Mouse (Mus musculus) neural tube, embryonic 14.5 days (tissue): ENCODE measurements at regions not wholly inside any gene's neighbourhood (a gene's known extent, or its start where the extent isn't known, plus 50 kb on each side); places are given as distances from the start of the nearest gene placed in this dataset.
A peak's percentile ranks its signal among the peaks of the same experiment; 100 is the strongest.

Source experiments
- ATAC-seq: fragments of 200-750 bp; cut with Nextera tagmentation; 2 replicates; pipeline ENCODE4 v1.8.0; 2017; ENCODE audit warnings: low read depth, mild to moderate bottlenecking, moderate TSS enrichment, moderate library complexity
- H3K27ac ChIP-seq: fragments of 300-500 bp; sonication (generic); 2 replicates; pipeline ENCODE4 v1.5.1; 2014; ENCODE audit warnings: low read depth, mild to moderate bottlenecking, control low read depth, low read length, moderate library complexity, mixed read lengths
- H3K27me3 ChIP-seq: fragments of 300-500 bp; sonication (generic); 2 replicates; pipeline ENCODE4 v1.6.1; 2014; ENCODE audit warnings: low read length; ENCODE audit not compliant: control insufficient read depth, insufficient read depth
- H3K36me3 ChIP-seq: fragments of 300-500 bp; sonication (generic); 2 replicates; pipeline ENCODE4 v1.6.1; 2014; ENCODE audit warnings: low read length, mixed read lengths; ENCODE audit not compliant: control insufficient read depth, insufficient read depth
- H3K4me1 ChIP-seq: fragments of 300-500 bp; sonication (generic); 2 replicates; pipeline ENCODE4 v1.6.1; 2014; ENCODE audit warnings: low read length; ENCODE audit not compliant: control insufficient read depth, insufficient read depth
- H3K4me2 ChIP-seq: fragments of 300-500 bp; sonication (generic); 2 replicates; pipeline ENCODE4 v1.6.1; 2014; ENCODE audit warnings: mild to moderate bottlenecking, low read depth, low read length, control low read depth
- H3K4me3 ChIP-seq: fragments of 300-500 bp; sonication (generic); 2 replicates; pipeline ENCODE4 v1.5.1; 2014; ENCODE audit warnings: low read depth, low read length, control low read depth, mixed read lengths
- H3K9ac ChIP-seq: fragments of 300-500 bp; sonication (generic); replicated peaks from 2 replicates; pipeline ENCODE4 v1.6.1; 2014; ENCODE audit warnings: low read depth, mild to moderate bottlenecking, control low read depth, low read length, mixed read lengths
- H3K9me3 ChIP-seq: fragments of 300-500 bp; sonication (generic); 2 replicates; pipeline ENCODE4 v1.6.1; 2016; ENCODE audit warnings: low read length; ENCODE audit not compliant: control insufficient read depth
- WGBS: fragments of 180-500 bp; shearing (Covaris S2); extraction: QIAGEN DNeasy Blood & Tissue Kit; methylation state at CpG from one replicate; pipeline ENCODE4 v1.1.7; 2014; 5-methylcytosine and 5-hydroxymethylcytosine counted together

DNA sequence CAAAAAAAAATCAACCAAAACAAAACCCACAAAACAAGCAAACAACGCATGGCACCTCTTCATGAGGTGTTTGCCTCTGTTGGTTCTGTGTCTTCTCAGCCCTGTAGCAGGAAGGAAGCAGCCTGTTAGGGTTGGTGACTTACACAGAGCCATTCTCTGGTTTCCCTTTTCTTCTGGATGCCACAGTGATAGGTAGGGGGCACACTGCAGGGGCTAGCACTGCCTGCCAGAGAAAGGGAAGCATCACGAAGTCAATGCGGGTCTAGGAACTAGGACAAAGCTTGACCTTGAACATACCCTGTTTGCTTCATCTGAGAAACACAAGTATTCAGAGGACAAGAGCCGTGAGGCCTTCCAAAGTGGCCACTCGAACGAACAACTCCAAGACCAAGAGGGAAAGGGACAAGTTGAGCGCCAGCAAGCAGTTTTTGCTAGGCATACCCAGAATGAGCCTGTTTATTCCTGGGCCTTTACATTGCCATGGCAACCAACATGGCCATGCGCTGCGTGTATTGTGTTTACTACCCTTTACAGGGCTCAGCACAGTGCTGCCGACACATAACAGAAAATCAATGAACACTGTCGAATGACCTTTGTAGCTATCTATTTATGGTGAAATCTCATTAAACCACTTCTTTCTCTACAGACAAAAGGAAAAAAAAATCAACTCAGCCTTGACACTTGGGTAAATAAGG is 91.9 kb upstream of the Dpt start:
- Histone ChIP-seq H3K36me3 (no peaks in the 10 kb centered on the region), H3K4me3 (no peak overlapping the region), H3K9ac (no peak overlapping the region), H3K9me3 (no peaks in the 10 kb centered on the region), H3K27ac (peak overlapping the region; percentile 28; the same call in 1 of the 2 replicates), H3K27me3 (no peaks in the 10 kb centered on the region), H3K4me1 (peaks cover 4% of the 10 kb centered on the region; the same call in 1 of the 2 replicates), H3K4me2 (no peak overlapping the region; the same call in 1 of the 2 replicates)
- WGBS = 30% methylated on average over 11 of the region's 11 CpGs
- ATAC-seq = peak; percentile 98

DNA sequence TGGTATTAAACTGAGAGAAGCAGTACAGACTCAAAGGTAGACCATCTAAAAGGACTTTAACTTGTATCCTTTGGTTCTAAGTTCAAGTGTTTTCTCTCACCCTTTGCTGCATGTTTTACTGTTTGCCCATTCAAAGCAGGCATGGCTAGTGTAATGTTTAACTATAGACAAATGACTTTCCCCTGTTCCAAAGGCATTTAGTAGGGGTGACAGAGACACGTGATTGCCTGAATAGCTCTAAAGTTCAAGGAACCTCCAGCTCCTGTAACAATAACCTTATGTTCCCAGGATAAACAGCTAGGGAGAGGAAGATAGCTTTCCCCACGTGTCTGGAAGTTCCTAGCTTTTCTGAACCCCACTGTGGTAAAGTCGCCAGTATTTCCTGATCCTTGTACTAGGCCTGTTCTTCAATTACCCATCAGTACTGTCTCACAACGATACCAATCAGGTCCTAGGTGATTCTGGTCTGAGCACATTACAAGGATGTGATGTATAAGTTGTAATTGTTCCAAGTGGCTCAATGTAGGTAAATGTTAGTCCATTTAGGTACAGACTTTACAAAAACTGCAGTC is 92.8 kb upstream of the Dpt start:
- Histone ChIP-seq H3K9me3 (no peaks in the 10 kb centered on the region), H3K27me3 (no peaks in the 10 kb centered on the region), H3K9ac (no peak overlapping the region), H3K27ac (no peak overlapping the region), H3K4me2 (no peak overlapping the region), H3K36me3 (no peaks in the 10 kb centered on the region), H3K4me3 (no peak overlapping the region), H3K4me1 (peaks cover 4% of the 10 kb centered on the region; the same call in 1 of the 2 replicates)
- no peak for ATAC-seq
- WGBS = 49% methylated on average over 4 of the region's 4 CpGs

- no peaks in the 10 kb centered on the region for H3K4me1 ChIP-seq
- no peaks in the 10 kb centered on the region for H3K9me3 ChIP-seq
- no peaks in the 10 kb centered on the region for H3K36me3 ChIP-seq
- no peak for ATAC-seq
- no peak overlapping the region for H3K9ac ChIP-seq
- H3K27ac ChIP-seq = no peak overlapping the region
- WGBS = 95% methylated on average over 1 of the region's 1 CpGs
- H3K27me3 ChIP-seq = no peaks in the 10 kb centered on the region
- no peak overlapping the region for H3K4me2 ChIP-seq
- no peak overlapping the region for H3K4me3 ChIP-seq
These were observed 106.4 kb upstream of the Dpt start for GRCm38 (mm10) chr1:164690055-164690454.

DNA sequence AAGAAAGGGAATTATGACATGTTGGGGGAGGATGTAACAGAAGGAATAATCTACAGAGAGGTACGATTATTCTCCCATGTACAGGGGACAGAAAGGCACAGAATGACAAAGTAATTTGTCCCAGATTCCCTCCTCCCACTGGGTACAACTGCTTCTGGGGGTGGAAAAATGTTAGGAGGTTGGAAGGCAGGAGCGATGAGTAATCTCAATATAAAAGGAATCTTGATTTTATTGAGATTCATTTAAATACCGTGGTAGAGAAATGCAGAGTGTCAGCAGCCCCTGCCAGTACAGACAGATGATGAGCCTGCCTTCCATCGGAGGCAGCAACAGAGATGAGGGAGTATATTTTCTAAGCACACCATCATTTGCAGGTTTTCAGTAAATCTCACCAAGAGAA is 107.1 kb upstream of the Dpt start:
- no peaks in the 10 kb centered on the region for H3K9me3 ChIP-seq
- 92% methylated on average over 4 of the region's 4 CpGs for WGBS
- H3K4me1 ChIP-seq = no peaks in the 10 kb centered on the region
- no peak overlapping the region for H3K4me2 ChIP-seq
- H3K4me3 ChIP-seq = no peak overlapping the region
- H3K36me3 ChIP-seq = no peaks in the 10 kb centered on the region
- no peak overlapping the region for H3K9ac ChIP-seq
- no peak for ATAC-seq
- no peak overlapping the region for H3K27ac ChIP-seq
- no peaks in the 10 kb centered on the region for H3K27me3 ChIP-seq

DNA sequence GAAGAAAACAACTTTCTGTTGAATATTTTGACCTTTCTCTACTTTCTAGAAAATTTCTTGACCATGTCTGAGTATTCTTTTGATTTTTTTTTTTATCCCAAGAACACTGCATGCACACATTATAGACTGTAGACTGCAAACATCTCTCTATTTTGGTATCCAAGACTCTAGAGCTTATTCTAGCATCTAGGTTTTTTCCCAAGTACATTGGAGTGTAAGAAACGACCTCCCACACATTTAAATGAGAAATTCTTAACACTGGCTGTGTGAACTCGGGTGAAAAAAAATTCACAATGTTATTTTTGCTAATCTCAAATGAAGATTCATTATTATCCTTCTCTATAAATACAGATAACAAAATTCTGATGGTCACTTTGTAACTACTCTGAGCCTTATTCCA is 112.0 kb upstream of the Dpt start:
- Histone ChIP-seq H3K9me3 (no peaks in the 10 kb centered on the region), H3K4me2 (no peak overlapping the region), H3K36me3 (no peaks in the 10 kb centered on the region), H3K27me3 (no peaks in the 10 kb centered on the region), H3K9ac (no peak overlapping the region), H3K4me3 (no peak overlapping the region), H3K27ac (no peak overlapping the region), H3K4me1 (no peaks in the 10 kb centered on the region)
- WGBS = 72% methylated on average over 2 of the region's 2 CpGs
- ATAC-seq = no peak

DNA sequence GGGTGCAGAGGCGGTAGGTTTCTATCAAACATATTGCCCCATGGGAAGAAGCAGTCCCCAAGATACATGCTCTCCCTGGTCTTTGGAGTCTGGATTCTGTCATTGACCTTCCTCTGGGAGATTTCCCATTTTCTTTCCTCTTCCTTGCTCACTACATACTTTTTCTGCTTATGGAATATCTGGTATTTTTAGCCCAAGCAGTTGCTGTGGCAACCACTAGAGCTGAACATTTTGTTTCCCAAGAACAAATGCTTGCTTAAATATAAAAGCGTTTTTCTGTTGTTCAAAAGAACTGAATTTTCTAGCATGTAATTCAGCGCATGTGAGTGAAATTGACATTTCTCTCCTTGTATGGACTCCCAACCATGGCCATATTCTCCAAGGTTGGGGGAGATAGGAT is 112.7 kb upstream of the Dpt start:
- no peak for ATAC-seq
- Histone ChIP-seq H3K27me3 (no peaks in the 10 kb centered on the region), H3K9me3 (no peaks in the 10 kb centered on the region), H3K4me2 (no peak overlapping the region), H3K27ac (no peak overlapping the region), H3K4me3 (no peak overlapping the region), H3K4me1 (no peaks in the 10 kb centered on the region), H3K36me3 (no peaks in the 10 kb centered on the region), H3K9ac (no peak overlapping the region)
- 99% methylated on average over 3 of the region's 3 CpGs for WGBS

GRCm38 (mm10) chr1:164682867-164683599 is 113.4 kb upstream of the Dpt start:
- ATAC-seq = no peak
- Histone ChIP-seq H3K9me3 (no peaks in the 10 kb centered on the region), H3K4me2 (no peak overlapping the region), H3K27me3 (no peaks in the 10 kb centered on the region), H3K27ac (no peak overlapping the region), H3K9ac (no peak overlapping the region), H3K4me3 (no peak overlapping the region), H3K36me3 (no peaks in the 10 kb centered on the region), H3K4me1 (no peaks in the 10 kb centered on the region)
- WGBS = 89% methylated on average over 5 of the region's 5 CpGs

DNA sequence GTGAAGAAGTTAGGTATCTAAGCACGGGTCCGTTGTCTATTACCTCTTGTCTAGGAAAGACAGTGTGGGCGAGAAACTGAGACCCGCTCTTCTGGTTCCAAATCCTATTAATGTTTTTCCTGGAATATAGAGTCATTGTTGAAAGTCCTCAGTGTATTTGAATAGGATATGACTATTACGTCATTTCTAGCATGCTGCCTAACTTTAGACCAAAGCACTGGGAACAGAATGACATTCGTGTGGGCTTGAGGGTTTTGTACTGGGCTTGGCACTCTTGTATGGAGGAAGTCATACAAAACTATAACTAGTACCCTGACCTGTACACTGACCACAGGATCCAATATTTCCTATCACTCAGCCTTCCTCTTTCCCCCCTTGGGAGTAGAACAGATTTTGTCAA is 114.0 kb upstream of the Dpt start:
- WGBS = 96% methylated on average over 6 of the region's 6 CpGs
- no peak overlapping the region for H3K9ac ChIP-seq
- no peak overlapping the region for H3K4me2 ChIP-seq
- H3K27ac ChIP-seq = no peak overlapping the region
- no peak for ATAC-seq
- H3K27me3 ChIP-seq = no peaks in the 10 kb centered on the region
- H3K4me3 ChIP-seq = no peak overlapping the region
- H3K36me3 ChIP-seq = no peaks in the 10 kb centered on the region
- H3K9me3 ChIP-seq = no peaks in the 10 kb centered on the region
- no peaks in the 10 kb centered on the region for H3K4me1 ChIP-seq

DNA sequence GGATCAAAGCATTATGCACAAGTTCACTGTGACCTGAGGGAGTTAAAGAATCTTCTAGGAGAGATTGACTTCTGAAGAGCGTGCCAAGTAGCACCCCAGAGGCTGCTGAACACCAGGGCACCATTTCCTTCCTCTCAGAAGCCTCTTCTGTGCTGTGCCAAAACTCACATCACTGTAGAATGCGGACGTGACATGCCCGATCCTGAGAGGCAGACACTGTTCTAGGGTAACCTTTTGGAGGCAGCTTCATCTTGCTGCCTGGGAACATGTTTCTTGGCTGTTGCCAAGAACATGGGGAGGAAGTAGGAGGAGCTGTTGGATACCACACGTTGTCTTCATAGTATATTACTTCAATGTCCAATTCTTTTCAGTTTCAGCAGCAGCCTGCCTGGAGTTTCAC is 114.9 kb upstream of the Dpt start:
- WGBS = 66% methylated on average over 5 of the region's 5 CpGs
- ATAC-seq = no peak
- Histone ChIP-seq H3K27me3 (no peaks in the 10 kb centered on the region), H3K4me1 (no peaks in the 10 kb centered on the region), H3K9ac (no peak overlapping the region), H3K36me3 (no peaks in the 10 kb centered on the region), H3K9me3 (no peaks in the 10 kb centered on the region), H3K4me2 (no peak overlapping the region), H3K27ac (no peak overlapping the region), H3K4me3 (no peak overlapping the region)
